26 mouse cellular contexts compared by ENCODE assay signal in genomic region chr4:139221837-139222236, GRCm38 (mm10). TPM values are rescaled to one million over a fixed set of nuclear protein-coding genes. Genes with fewer than 3 reads are reported as not detected.
DNase-seq lines count a peak whose midpoint lies in the region; ATAC-seq and TF ChIP-seq lines count a peak whose summit lies in the region.
"Had no signal": no experiment of that assay in that cellular context is flagged by ENCODE, and none has a peak within 500 bp of the region (broad histone marks: within the 10 kb centered on the region; RNA-seq: fewer than 3 reads in every experiment).

No protein-coding gene starts in this region.

- no peak overlapping the region for H3K9ac ChIP-seq in stomach, postnatal 0 days (ENCODE audit: low read length)
- H3K9ac ChIP-seq: embryonic facial prominence, embryonic 13.5 days; forebrain, embryonic 13.5 days; heart, embryonic 15.5 days; liver, embryonic 13.5 days; lung, embryonic 14.5 days; neural tube, embryonic 13.5 days had no signal

- WGBS in stomach, postnatal 0 days: 73% methylated on average over 4 of the region's 4 CpGs

- H3K27ac ChIP-seq in gastrocnemius, adult 2 months: peak overlapping the region; percentile 88
- peak overlapping the region; percentile 19 for H3K27ac ChIP-seq in layer of hippocampus, adult 2 months
- 0 out of 2 replicates have a peak overlapping the region, but pooled peaks have one; percentile 13 for H3K27ac ChIP-seq in stomach, postnatal 0 days (replicated peaks)
- H3K27ac ChIP-seq: embryonic facial prominence, embryonic 13.5 days; forebrain, embryonic 13.5 days; heart, embryonic 15.5 days; kidney, postnatal 0 days; liver, embryonic 13.5 days; midbrain, embryonic 10.5 days; neural tube, embryonic 13.5 days had no signal

- intact Hi-C loops in gastrocnemius, adult 2 months (cut with DNase I): no loop called here

- ATAC-seq in granulocyte monocyte progenitor cell, adult 5-6 weeks (replicated peaks; ENCODE audit: poor library complexity, severe bottlenecking): peak; percentile 59
- no peak for ATAC-seq in stomach, postnatal 0 days (ENCODE audit: low FRiP score, low TSS enrichment)
- ATAC-seq: forebrain, embryonic 13.5 days; midbrain, embryonic 16.5 days had no signal

- no peaks in the 10 kb centered on the region for H3K27me3 ChIP-seq in stomach, postnatal 0 days (ENCODE audit: control insufficient read depth, insufficient read depth, low read length)
- H3K27me3 ChIP-seq: embryonic facial prominence, embryonic 13.5 days; forebrain, embryonic 13.5 days; heart, embryonic 15.5 days; liver, embryonic 13.5 days; neural tube, embryonic 13.5 days had no signal

- no peak overlapping the region for H3K4me2 ChIP-seq in stomach, postnatal 0 days (replicated peaks; ENCODE audit: low read depth)
- H3K4me2 ChIP-seq: embryonic facial prominence, embryonic 13.5 days; forebrain, embryonic 13.5 days; heart, embryonic 15.5 days; liver, embryonic 13.5 days; lung, embryonic 14.5 days; neural tube, embryonic 13.5 days had no signal

- H3K9me3 ChIP-seq in stomach, postnatal 0 days (ENCODE audit: control insufficient read depth, low read length): no peaks in the 10 kb centered on the region
- H3K9me3 ChIP-seq: embryonic facial prominence, embryonic 13.5 days; forebrain, embryonic 13.5 days; heart, embryonic 15.5 days; liver, embryonic 13.5 days; midbrain, embryonic 10.5 days; neural tube, embryonic 13.5 days had no signal

- TF ChIP-seq CTCF in gastrocnemius, adult 2 months (IDR thresholded peaks at IDR 0.05): no peak
- TF ChIP-seq CTCF in layer of hippocampus, adult 2 months (conservative IDR thresholded peaks at IDR 0.05): no peak
- TF ChIP-seq CTCF in stomach, postnatal 0 days (IDR thresholded peaks at IDR 0.05; ENCODE audit: low read depth): no peak

- DNase-seq in gastrocnemius, adult 2 months: no peak
- no peak for DNase-seq in gastrocnemius, postnatal 4 days (ENCODE audit: low spot score in 2 of 2)
- no peak for DNase-seq in layer of hippocampus, adult 2 months (ENCODE audit: low spot score in 2 of 2)
- DNase-seq in layer of hippocampus, adult 9-11 months: no peak
- no peak for DNase-seq in stomach, postnatal 0 days (ENCODE audit: low spot score)
- no peak for DNase-seq in cerebellum, adult 11 months
- no peak for DNase-seq in embryo, embryonic 10.5 days (ENCODE audit: low spot score)
- DNase-seq: adrenal gland, adult 2 months; cerebellum, adult 18-20 months; cerebellum, postnatal 14 days; embryo, embryonic 11 days; kidney, adult 11 months; liver, embryonic 13.5 days; lung, embryonic 14.5 days; lung, postnatal 36 days; right cerebral cortex, postnatal 4 days had no signal

- no peak overlapping the region for H3K4me3 ChIP-seq in gastrocnemius, adult 2 months
- no peak overlapping the region for H3K4me3 ChIP-seq in layer of hippocampus, adult 2 months
- no peak overlapping the region for H3K4me3 ChIP-seq in stomach, postnatal 0 days (ENCODE audit: low read depth, low read length)
- H3K4me3 ChIP-seq: embryonic facial prominence, embryonic 13.5 days; erythroblast, embryonic 14.5 days; forebrain, embryonic 13.5 days; heart, embryonic 15.5 days; liver, embryonic 13.5 days; midbrain, embryonic 10.5 days; myocyte; neural tube, embryonic 13.5 days had no signal

- no peaks in the 10 kb centered on the region; the same call in 1 of the 2 replicates for H3K4me1 ChIP-seq in stomach, postnatal 0 days (replicated peaks; ENCODE audit: control insufficient read depth, insufficient read depth)
- H3K4me1 ChIP-seq: forebrain, embryonic 13.5 days had no signal

- TF ChIP-seq EP300 in stomach, postnatal 0 days (optimal IDR thresholded peaks at IDR 0.05): no peak

- no peaks in the 10 kb centered on the region; the same call in 1 of the 2 replicates for H3K36me3 ChIP-seq in stomach, postnatal 0 days (ENCODE audit: control insufficient read depth, insufficient read depth, low read length)
- H3K36me3 ChIP-seq: heart, embryonic 15.5 days had no signal

RNA-seq across cellular contexts. Expression of gene Capzb, which starts 29.1 kb away (rescaled TPM):
- 100 to 1,000 TPM; 444 to 499 TPM for total RNA-seq in gastrocnemius, adult 2 months (2021)
- 100 to 1,000 TPM; 445 to 463 TPM for total RNA-seq in gastrocnemius, postnatal 4 days (2021)
- total RNA-seq in layer of hippocampus, adult 2 months (2021): 100 to 1,000 TPM; 374 to 416 TPM
- total RNA-seq in granulocyte monocyte progenitor cell, adult 5-6 weeks (2014; fragmentation: Nextera tagmentation): 374 and 389 TPM in 2 replicates
- 129 and 155 TPM in 2 replicates for total RNA-seq in granulocyte monocyte progenitor cell, adult 5-6 weeks (2017)
- polyA plus RNA-seq in stomach, postnatal 0 days (2015; fragmentation: Nextera tagmentation; extraction: Ambion mirVana): 341 and 344 TPM in 2 replicates

Comparison
In these comparisons a context has a peak if more than half of its experiments do, and no peak if none do; other contexts are left out.
1. H3K27ac ChIP-seq: peak in every context shown above with its lines; median percentile 88 in gastrocnemius, adult 2 months; 19 in layer of hippocampus, adult 2 months; 13 in stomach, postnatal 0 days.